Mouse (Mus musculus) gastrocnemius, adult 8-10 months (tissue): ENCODE data around the gene Srrm2. TPM values are rescaled to one million over a fixed set of nuclear protein-coding genes. Genes with fewer than 3 reads are reported as not detected.

ENCODE experiments used
- DNase-seq, 2 experiments: peaks; one replicate each; pipeline ENCODE4 v3.0.0; 2022; ENCODE audit warnings: low spot score in 2 of 2
- total RNA-seq, 4 experiments: library from RNA; stranded (reverse); gene quantifications; 2 replicates each; pipeline ENCODE4 v1.2.4; 2022

Srrm2 gene
- total RNA-seq, 4 experiments from 2014 or later: 152 to 180 (median 170) TPM

- DNase-seq: no peak
Measured at GRCm38 (mm10) chr17:23804426-23805085, 14.2 kb downstream of the Srrm2 start.

GRCm38 (mm10) chr17:23806867-23807266 lies 16.5 kb downstream of the Srrm2 start:
- DNase-seq: no peak

DNA sequence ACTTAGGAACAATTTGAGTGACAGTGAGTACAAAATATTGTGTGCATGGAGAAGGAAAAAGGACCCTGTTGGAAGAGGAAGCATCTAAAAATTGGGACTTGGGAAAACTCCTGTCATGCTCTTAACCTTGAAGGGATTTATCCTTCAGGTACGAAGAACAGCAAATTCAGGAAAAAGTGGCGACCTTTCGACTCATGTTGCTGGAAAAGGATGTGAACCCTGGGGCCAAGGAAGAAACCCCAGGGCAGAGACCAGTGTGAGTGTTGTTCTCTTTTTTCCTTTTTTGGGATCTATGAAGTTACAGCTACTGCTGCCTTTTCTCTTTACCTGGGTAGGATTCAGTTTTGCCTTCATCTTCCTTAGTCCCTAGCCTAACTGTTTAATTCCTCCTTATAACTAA lies 17.6 kb downstream of the Srrm2 start:
- no peak for DNase-seq

GRCm38 (mm10) chr17:23815641-23816040 lies 25.3 kb downstream of the Srrm2 start:
- no peak for DNase-seq

DNA sequence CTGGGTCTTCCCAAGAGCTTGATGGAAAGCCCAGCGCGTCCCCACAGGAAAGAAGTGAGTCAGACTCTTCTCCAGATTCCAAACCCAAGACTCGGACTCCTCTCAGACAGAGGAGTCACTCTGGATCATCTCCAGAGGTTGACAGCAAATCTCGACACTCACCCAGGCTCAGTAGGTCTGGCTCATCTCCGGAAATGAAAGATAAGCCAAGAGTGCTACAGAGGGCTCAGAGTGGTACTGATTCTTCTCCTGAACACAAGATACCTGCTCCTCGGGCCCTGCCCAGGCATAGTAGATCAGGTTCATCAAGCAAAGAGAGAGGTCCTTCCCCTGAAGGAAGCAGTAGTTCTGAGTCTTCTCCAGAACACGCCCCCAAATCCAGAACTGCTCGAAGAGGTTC lies 28.2 kb downstream of the Srrm2 start:
- DNase-seq: no peak

- DNase-seq: no peak
Measured at GRCm38 (mm10) chr17:23819235-23819634, 28.9 kb downstream of the Srrm2 start.

DNA sequence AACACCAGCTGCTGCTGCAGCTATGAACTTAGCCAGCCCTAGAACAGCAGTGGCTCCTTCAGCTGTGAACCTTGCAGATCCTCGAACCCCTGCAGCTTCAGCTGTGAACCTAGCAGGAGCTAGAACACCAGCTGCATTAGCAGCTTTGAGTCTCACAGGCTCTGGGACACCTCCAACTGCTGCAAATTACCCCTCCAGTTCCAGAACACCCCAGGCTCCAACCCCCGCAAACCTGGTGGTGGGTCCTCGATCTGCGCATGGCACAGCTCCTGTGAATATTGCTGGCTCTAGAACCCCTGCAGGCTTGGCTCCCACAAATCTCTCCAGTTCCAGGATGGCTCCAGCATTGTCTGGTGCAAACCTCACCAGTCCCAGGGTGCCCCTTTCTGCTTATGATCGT lies 30.4 kb downstream of the Srrm2 start:
- peak in 1 of 2 experiments; percentile 1 for DNase-seq

GRCm38 (mm10) chr17:23822094-23822493 lies 31.8 kb downstream of the Srrm2 start:
- no peak for DNase-seq

- DNase-seq: no peak
Measured at GRCm38 (mm10) chr17:23823018-23823417, 32.7 kb downstream of the Srrm2 start.

GRCm38 (mm10) chr17:23823614-23824013 lies 33.3 kb downstream of the Srrm2 start:
- no peak for DNase-seq

- no peak for DNase-seq
Measured at GRCm38 (mm10) chr17:23825591-23825990, 35.3 kb downstream of the Srrm2 start.

DNA sequence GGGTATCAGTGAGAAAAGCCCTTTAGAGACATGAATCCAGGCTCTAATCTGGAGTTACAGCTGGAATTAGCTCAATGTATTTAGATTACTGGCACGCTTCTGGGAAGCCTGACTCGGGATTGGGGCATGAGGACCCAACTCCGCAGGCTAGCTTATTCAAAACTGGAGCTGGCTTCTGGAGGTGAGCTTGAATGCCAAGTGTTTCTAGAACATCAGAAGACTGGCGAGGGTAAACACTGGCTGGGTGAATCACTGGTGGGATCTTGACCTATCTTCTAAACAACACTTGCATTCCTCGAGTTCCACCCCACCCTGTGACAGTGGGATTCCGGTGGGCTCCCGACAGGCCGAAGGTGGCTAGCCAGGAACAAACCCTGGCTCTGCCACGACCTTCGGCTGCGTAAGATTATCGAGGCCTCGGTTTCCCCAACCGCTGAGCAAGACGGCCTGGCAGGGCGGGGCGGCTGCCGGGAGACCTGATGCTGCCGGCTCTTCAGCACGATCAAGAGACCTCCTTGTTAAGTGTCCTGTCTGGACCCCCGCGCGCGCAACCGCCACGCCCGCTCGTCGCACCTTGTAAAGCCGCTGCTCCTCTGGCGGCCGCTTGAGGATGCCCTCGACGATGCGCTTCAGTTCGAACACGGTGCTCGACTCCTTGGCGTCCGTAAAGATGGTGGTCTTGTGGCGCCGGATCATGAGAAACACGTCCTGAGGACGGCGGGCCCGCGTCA lies 38.1 kb downstream of the Srrm2 start:
- DNase-seq: peak; percentile 40 to 44

DNA sequence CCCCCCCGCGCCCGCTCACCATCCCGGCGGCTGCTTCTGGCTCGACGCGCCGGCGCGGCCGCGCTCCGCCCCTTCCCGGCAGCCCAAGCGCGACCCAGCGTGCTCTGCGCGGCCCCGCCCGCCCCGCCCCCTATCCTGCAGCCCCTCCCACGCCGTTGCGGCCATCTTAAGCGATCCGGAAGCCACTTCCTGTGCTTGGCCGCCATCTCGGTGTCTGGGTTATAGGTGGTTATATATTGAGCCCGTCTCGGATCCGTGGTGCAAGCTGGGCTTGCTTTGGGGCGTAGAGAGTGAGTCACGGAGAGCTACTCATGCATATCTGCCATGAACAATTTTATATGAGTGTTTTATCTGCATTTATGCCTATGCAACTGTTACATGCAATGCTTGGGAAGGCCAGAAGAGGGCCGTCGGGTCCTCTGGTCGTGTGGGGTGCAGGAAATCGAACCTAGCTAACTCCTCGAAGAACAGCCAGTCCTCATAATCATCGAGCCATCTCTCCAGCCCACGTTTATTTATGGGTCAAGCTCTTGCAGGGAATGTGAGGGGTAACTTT lies 38.8 kb downstream of the Srrm2 start, which contains the start of gene Elob:
Gene Elob (minus strand): TSS at position 73 of the 556 bp plus-strand sequence.
- DNase-seq: peak; percentile 71 to 81

GRCm38 (mm10) chr17:23831201-23831600 lies 40.9 kb downstream of the Srrm2 start:
- DNase-seq: no peak

DNA sequence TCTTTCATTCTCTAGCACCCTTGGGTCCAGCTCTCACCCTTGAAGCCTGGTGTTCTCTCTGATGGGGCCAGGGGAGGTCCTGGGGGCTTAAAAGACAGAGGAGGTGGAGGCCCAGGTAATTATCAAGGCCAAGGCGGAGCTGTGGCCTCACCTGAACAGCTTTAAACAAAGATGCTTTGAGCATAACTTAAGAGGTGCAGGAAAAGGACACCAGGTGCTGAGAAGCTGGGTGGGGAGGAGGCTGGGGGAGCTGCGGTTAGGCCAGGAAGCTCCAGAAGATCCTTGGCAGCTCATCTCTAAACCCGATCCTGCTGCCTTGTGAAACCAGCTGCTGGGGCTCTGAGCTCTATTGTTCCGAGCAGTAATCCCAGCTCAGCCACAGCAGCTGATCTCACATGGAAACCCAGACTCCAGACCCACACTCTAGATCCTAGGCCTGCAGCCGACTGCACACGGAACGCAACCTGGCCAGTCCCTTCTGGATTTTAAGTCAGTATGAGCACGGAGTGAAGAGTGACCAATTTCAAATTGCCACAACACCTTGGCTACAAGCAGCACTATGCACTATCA lies 45.8 kb downstream of the Srrm2 start, which contains the start of gene Prss33:
Gene Prss33 (minus strand): TSS at position 51 of the 570 bp plus-strand sequence.
- no peak for DNase-seq

DNA sequence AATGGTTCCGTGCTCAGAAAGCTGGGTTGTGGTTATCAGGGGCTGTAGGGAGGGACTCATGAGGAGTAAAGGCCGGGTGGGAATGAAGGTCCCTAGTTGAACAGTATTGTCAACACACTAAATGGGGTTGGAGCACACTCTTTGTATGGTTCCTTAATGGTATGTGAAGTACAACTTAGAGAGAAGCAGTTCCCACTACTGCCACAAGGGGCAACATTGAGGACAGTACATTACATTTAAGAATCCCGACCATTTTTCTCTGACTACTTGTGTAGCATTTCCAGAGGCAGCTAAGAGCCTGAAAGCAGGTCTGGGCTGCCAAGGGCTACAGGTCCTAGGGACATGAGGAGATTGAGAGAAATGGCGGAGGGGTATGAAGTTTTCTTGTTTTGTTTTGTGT lies 50.8 kb downstream of the Srrm2 start:
- peak in 1 of 2 experiments; percentile 37 for DNase-seq

DNA sequence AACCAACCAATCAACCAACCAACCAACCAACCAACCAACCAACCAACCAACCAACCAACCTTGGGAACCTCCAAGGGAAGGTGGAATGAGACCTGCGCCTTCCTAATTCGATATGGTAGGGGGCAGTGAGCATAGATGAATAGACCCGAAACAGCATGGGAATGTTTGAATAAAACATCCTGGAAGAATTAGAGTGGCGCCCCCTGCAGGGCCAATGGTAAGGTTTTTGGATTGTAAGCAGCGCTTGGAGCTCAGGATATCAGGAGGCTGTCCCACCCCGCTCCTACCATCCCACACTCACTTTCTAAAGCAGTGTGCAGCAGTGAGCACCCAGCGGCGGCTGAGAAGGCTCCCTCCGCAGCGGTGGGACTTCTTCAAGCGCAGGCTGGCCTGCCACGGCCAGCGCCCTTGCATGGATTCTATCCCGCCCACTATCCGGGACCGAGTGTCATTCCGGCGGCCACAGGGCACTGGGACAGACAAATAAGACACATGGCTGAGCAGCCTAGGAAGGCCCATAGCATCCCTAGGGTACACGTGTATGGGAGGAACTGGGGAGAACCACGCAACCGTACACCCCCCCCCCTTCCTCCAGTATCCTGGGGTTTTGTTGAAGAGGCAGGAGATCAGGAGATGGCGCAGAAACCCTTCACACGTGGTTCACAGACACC lies 52.9 kb downstream of the Srrm2 start:
- DNase-seq: no peak

GRCm38 (mm10) chr17:23843812-23844273 lies 53.5 kb downstream of the Srrm2 start, which contains the start of the genes Prss32 and Prss41:
Gene Prss32 (plus strand): TSS chr17:23843855.
Gene Prss41 (minus strand): TSS chr17:23844172.
- peak in 1 of 2 experiments; percentile 33 for DNase-seq

DNA sequence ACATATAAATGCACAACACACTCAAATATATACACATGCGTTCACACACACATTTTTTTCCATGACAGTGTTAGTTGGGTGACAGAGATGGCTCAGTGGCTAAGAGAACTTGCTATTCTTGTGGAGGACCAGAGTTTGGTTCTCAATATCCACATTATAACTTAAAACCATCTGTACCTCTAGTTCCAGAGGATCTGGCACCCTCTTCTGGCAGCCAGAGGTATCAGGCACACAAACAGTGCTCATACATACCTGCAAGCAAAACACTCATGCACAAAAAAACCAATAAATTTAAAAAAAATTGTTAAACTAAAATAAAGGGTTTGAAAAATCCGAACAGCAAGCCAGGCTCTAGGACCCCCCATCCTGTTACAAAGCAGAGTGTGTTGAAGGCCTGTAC lies 59.7 kb downstream of the Srrm2 start:
- DNase-seq: no peak

DNA sequence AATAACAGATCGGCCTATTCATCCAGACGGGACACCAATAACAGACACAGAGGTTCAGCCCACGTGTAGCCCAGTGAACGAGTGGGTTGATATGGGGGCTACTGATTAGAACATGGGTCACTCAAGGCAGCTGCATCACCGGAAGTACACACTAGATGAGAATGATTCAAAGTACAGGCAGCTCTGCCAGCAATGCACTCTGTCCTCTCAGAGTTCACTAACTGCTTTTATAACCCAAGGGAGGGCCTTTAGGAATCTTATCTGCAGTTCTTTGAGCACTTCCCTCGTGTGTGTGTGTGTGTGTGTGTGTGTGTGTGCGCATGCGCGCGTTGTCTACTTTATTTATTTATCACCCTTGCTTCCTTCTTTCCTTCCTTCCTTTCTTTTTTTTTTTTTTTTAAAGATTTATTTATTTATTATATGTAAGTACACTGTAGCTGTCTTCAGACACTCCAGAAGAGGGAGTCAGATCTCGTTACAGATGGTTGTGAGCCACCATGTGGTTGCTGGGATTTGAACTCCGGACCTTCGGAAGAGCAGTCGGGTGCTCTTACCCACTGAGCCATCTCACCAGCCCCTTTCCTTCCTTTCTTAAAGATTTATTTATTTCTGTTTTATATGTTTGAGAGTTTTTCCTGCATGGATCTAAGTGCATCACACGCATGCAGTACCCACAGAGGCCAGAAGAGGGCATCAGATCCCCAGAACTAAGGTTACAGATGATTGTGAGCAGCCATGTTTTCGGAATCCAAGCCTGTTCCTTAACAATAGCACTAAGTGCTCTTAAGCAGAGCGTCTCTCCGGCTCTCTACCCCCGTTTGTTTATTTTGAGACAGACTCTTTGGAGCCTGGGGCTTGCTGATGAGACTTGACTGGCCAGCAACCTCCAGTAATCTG lies 60.8 kb downstream of the Srrm2 start:
- peak; percentile 30 to 40 for DNase-seq
